Mouse (Mus musculus) adipocyte (in vitro differentiated cells): ENCODE results near the gene Cend1.

ENCODE experiments used
- DNase-seq: peaks from one replicate; pipeline ENCODE4 v3.0.0-alpha.2; 2016; ENCODE audit warnings: low spot score

Gene Cend1

DNA sequence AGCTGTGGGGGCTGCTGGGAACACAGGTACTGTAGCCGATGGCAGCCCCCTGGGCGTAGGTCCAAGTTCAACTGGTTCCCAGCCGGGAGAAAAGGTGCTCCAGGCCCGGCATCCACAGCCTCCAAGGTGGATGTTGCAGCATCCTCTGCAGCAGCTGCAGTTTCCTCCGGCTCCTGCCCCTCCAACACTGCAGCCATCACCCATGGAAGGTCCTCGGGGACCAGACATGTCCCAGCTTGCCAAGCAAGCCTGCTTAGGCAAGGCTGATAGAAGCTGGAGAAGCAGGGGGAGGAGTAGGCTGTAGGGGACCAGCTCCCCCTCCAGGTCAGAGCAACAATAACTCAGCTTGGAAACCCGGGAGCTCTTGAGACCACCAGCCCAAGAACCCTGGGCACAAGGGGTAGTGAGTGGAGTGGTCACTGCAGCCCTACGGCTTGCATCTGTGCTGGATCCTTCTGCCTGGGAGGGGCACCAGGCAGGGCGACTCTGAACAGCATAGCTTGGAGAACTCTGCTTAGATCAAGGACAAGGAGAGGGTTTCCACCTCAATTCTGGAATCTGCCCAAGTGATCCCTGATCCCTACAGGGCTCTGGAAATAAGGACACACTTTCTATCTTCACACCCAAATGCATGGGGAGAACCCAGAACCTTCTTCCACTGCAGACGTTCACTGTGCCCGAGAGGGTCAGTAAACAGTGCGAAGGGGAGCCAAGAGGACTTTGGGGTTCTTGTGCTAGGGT, 14.0 kb upstream of the Cend1 start:
- DNase-seq: no peak

DNA sequence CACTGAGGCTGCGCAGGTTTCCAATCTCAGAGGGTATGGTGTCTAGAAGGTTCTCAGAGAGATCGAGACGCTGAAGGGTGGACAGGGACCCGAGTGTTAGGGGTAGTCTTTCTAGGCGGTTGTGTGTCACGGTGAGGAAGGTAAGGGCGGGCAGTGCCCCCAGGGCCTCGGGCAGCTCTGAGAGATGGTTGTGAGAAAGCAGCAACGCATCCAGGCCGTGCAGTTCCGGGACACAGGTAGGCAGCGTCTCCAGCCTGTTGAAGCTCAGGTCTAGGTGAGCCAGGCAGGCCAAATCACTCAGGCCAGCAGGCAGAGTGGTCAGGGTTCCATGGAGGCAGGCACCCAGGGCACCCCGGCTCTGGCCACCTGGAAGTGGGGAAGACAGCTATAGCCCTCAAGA, 12.9 kb upstream of the Cend1 start:
- no peak for DNase-seq

DNA sequence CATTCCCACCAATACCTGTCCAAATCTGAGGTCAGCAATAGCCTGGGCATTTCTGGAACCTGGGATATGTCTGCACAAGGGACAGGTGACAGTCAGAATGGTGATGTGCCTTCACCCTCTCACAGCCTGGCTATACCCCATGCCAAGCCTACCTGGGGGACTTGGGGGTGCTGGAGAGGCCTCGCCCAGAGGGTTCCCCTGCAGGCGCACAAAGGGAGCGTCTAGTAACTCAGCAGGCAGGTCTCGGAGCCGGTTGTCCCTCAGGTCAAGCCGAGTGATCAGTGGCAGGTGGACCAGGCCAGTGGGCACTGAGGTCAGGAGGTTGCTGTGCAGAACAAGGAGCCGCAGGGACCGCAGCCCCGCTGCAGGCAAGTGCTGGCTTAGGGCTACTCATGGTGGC, 12.2 kb upstream of the Cend1 start:
- no peak for DNase-seq

DNA sequence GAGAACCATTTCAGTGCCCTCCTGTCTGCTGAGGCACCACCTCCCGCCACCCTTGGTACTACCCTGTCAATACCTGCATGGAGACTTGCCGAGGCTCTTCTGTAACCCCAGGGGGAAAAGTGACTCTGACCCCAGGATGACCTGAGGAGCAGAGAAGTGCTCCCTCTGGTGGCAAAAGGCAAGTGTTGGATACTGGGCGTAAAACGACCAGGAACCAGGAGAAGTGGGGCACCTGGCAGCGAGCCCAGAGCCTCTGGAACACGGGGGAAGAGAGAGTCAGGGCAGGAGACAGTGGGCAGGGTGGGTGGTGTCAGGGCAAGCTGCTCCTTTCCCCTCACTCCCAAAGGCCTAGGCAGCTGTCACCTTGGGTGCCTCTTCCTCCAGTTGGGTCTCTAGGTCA, 11.3 kb upstream of the Cend1 start:
- peak; percentile 57 for DNase-seq

DNA sequence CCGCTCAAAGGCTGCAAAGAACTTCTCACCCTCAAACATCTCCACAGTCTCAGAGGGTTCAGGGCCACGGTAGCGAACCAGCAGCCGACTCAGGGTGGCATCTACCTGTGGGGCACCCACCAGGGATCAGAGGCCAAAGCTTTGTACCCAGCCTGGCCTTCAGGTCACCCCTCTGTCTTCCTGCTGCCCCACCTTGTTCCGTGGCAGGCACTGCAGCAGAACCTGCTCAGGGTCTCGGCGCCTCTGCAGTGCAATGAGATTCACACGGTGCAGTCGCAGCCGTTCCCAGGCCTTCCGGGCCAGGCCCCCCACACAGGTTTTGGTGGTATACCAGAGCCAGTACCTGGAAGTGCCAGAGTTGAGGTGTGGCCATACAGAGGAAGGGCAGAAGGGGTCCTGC, 10.5 kb upstream of the Cend1 start:
- DNase-seq: no peak

DNA sequence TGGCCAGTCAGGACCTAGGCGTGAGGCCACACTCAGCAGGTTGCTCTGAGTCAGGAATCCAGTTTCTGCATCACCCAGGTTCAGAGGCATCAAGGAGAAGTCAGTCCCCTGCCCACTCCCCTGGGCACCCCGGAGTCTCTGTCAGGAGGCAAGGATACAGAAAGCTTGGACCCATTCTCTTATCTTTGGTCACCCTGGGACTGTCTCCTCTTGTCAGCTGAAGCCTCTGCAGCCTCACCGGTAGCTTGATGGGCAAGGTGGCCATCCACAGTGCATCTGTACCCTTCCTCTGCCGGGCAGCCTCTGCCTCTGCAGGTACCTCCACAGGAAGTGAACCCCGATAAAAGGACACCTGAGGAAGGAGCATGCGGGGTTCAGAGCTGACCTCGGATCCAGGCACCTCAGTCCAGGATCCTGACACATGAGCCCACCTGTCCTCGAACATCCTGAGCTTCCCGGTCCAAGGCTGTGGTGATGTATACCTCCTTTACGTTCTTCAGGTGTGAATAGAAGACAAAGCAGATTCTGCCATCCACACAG, 9.9 kb upstream of the Cend1 start:
- no peak for DNase-seq

DNA sequence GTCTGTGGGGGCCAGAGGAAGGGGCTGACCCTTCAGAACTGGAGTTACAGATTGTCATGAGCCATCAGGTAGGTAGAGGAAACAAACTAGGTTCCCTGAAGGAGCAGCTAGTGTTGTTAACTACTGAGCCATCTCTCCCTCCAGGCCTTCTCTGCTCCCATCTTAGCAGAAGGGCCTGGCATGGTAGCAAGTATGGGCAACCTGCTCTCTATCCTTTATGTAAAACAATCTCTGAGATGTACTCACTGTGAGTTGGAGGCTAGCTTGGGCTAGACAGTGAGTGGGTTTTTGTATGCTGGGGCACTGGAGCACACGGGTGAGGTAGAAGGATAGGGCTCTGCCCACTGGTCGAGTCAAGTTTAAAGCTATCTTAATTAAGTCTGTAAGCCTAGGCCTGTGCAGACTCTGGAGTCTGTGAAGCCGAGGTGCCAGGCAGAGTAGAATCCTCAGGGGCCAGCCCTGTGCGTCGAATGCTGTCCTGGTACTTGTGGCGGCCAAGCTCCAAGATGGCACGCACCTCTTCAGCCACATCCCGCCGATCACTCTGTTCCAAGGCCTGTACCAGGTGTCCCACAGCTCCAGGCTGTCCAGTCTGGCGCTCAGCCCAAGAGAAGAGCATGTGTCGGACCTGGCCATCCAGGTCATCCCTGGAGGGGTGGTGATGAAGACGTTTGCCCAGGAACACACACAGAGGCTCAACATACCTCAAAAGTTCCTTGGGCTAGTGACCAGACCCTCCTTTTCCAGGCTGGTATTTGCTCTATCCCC, 9.1 kb upstream of the Cend1 start:
- no peak for DNase-seq

DNA sequence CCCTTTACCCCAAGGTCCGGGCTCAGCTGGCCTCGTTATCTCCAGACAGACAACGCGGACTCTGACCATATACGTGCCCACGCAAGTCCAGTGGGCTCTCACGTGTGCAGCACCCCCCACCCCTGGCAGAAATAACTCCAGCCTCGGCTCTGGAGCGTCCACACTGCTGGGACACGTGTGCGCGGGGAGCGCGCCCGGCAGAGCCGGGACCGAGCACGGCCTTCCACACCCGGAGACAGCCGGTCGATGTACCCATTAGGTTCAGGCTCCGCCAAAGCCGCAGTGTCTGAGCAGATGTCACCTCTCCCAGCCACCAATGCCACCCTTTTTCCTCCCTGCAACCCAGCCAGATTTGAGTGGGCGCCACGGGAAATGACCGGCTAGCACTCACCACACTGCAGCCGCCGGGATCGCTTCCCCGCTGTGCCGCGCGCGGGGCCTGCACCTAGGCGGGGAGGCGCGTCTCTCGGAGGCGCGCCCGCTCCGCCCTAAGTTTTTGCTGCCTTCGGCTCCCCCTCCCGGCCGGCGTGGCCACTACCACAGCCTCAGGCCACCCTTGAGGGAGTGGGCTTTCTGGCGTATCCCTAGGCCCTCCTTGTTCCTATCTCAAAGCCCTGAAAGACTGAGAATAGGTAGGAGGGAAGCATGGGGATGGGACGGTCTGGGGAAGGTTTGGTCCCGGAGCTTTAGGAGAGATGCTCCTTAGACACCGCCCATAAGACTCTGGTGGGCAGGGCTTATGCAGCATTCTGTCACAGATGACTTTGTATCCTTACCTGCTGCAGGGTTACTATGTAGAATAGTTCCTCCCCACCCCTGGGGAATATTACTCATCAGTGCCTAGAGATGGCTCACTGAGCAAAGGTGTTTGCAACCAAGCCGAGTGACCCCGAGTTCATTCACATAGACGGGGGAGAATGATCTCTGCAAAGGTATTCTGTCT, 8.2 kb upstream of the Cend1 start, which contains the start of gene Slc25a22:
Slc25a22 (minus strand) TSS at position 715 of the 943 bp plus-strand sequence.
- DNase-seq: peak; percentile 73

DNA sequence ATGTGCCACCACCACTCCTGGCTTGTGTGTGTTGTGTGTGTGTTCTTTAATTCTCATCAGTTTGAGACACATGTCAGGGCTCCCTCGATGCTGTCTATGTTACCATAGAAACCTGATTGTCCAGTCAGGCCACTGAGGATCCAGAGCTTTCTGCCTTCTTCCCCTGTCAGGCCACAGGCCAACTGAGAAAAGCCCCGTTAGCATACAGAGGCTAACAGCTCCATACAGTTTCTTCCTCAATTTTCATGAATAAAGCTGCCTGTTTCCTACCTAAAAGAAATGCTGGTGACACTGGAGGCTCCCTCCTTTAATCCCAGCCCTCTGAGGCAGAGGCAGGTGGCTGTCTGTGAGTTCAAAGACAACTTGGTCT, 7.2 kb upstream of the Cend1 start:
- DNase-seq: no peak

DNA sequence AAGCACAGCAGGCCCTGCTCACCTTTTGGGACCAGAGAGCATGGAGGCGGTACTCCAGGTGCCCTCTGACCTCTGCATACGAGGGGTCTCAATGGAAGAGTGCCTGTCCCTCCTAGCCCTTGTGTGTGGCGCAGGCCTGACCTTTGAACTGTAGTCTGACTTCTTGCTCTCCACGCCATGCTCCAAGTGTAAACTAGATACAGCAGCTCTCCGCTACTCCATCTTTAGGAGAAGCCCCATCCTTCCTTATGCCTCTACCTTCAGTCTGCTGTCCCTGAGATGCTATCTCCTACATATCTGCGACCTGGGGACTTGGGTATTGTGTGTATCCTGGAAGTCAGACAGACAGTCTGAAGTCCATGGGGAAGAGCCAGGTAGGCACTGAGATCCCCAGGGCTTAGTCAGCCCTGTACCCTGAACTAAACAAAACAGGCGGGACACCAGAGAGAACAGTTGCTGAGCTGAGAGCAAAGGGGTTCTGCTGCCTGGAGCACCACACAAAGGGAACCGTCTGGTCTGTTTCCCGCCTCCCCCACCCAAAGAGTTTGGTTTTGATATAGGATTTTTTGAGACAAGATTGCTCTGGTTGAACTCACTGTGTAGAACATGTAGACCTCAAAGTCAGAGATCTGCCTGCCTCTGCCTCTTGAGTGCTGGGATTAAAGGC, 6.7 kb upstream of the Cend1 start:
- DNase-seq: no peak

DNA sequence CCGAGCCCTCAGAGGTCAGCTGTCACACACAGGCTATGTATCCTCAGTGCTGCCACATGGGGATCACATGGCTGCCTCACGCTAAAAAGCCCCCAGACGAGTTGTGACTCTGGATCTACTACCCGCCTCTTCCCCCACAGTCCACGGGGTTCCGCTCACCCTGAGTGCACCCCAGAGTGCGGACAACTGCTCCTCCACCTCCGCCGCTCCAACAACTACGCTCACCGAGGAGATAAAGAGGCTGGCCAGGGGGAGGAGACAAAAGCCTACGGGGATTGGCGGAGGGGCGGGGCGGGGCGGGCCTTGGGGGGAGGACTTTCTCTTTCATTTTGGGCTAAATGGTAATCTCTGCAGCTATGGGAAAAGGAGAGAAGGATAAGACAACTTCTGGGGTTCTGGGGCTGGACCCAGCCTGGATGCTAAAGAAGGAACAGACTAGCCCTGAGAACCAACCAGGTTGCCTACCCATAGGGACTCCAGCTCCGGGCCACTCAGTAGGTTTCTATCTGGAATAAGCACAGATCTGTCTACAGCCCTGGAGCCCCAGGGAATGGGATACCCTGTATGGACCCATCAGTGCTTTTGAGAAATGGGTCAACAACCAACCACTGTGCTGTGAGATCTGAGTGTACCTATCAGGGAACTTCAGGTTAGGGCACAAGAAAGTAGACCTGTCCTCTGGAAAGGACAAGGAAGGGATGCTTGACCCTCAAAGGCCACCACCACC, 6.0 kb upstream of the Cend1 start:
- peak; percentile 70 for DNase-seq

DNA sequence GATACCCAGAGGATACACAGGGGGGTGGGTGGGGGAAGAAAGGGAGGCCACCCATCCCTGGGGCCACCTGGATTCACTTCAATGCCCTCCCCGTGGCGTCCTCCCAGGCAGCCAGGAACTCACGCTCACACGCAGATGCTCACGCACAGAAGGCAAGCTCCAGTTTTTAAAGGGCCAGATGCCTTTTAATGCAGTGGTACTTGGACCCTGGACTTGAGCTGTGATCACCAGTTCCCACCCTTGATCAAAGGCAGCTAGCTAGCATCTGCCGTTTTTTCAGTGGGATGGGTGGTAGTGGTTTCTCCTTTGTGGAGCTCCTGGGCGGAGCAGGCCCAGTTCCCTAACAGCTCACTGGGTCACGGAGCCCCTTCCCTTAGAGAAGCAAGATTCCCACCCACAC, 5.2 kb upstream of the Cend1 start:
- DNase-seq: no peak

DNA sequence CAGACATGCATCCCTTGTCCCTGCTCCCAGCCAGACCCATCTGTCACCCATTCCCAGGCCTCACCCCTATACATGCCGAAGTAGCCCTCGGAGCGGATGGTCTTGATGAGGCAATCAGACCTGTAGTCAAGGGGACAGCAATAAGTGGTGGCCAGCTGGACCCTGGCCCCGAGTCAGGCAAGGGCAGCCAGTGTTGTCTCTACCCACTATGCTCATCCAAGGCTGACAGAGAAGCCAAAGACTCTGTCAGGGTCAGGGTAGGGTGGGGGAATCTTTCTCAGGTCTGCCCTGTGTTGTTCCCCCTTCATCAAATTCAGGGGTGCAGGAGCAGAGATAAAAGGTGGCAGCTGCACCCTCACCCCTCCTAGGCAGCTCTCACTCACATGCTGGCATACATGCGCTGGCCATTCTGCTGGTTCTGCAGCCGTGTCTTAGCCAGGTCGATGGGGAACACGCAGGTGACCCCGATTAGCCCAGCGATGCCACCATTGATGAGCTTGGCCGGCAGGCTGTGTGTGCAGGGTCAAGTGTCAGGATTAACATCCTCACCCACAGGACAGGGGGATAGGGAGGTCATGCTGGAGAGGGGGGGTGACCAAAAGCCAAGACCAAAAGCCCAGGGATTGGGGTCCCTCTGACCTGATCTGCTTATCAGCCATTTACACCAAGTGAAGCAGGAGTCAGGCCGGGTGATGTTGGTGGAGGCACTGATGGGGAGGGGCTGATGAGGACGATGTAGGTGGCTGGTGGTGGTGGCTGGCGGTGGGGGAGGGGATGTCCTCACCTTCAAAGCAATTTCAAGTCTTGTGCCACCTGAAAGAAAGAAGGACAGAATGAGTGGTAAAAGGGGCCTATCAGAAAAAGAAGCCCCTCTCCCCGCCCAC, 4.5 kb upstream of the Cend1 start:
- DNase-seq: no peak

DNA sequence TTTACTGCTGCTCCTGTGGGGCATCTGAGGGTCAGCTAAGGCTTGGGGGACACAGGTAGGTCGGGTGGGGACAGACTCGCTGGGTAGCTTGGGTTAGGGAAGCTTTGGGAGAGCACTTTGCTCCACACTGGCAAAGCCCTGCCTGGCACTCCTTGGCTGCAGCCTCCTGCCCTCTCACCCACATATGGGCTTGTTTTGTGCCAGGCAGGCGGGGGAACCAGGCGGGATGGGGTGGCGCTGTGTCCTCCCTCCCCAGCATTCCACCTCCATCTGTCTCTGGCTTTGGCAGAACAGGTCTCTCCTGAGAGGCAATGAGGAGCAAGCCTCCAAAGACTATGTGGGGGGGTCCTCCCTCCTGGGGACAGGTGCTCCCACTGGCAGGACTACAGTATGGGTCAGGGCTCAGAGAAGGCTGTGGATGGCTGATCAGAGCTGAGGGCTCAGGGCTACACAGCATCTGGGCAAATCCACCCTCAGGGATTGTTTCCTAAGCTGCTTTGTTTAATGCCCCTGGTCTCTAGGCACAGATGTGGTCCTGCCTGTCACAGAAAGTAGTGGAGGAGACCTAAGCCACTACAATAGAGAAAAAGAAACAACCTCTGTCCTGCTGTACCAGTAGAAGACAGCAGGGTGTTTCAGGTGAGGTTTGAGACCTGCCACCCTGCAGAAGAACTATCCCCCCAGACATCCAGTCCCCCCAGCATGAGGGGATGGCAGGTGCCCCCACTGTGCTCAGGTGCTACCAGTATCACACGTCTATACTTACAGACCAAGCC, 3.6 kb upstream of the Cend1 start:
- peak; percentile 73 for DNase-seq

DNA sequence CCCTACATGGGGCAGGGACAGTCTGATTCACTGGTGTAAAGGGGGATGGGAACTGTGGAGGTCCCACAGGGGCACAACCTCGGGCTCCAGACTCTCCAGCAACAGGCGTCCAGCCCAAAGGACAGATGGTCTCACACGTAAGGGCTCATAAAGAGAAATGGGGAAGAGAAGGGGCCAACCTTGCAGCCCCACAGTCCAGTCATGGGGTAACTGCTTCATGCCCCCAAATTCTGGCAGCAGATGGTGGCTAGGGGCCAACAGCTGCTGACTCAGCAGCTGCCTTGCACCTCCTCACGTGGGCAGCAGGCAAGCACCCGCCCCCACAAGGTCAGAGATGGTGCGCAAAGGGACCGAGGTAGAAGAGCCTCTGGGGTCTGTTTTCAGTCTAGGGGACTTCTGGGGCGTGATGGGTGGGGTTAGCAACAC, 2.9 kb upstream of the Cend1 start:
- no peak for DNase-seq

DNA sequence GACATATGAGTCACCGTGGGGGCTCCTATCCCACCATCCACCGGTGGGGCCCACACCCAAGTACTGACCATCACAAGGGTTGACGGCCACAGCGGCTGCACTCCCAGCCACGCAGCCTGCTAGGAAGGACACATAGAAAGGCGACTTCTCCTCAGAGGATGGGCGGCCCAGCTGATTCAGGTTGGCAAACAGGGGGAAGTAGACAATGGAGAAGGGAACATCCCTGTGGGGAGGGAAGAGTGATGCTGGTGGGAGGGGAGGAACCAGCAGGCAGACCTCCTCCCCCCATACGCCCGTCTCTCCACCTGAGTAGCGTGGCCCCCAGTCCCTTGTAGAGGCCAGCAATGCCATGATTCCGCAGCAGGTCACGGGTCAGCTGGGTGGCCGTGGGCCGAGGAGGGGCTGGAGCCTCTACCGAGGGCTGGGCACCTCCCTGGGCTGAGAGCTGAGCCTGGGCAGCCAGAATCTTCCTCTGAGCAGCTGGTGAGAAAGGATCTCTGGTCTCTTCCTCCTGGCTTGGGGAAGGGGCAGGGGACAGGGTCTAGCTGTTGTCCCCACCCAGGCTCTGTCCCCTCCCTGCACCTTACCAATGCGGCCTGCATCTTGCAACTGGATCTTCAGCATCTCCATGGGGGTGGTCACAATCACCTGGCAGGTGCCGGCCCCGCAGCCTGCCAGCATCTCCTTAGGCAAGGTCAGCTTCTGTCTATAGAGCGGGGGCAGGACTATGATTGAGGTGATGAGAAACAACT, 2.3 kb upstream of the Cend1 start:
- no peak for DNase-seq

DNA sequence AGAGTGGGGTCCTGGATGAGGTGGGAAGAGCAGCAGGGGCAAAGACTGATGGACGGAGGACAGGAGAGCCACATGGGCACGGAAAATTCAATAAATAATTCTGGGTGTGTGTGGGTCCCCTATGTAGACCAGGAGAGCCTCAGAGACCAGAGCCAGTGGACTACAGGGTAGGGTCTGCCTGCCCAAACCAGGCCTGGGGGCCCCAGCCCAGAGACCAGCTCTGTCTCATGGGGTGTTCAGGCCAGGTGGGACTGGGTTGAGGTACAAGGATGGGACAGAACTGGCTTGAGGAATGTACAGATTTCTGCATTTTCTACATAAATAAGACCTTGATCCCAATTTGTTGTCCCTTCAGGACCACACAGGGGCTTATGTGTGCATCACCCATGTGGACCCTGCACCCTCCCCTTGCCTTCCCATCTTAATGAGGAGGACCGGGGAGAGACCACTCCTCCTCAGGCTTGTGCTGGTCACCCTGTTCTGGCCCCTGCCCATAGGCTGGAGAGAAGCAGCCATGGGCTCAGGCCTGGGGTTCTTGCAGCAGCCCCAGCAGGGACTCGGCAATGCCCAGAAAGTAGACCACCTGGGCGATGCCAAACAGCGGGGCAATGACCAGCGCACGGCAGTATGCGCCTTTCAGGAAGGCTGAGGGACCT, 1.4 kb upstream of the Cend1 start:
- no peak for DNase-seq
